In genomic region chr6:82647940-82648655, GRCm38 (mm10) we compare ENCODE assay signal across 23 mouse cellular contexts. TPM values are rescaled to one million over a fixed set of nuclear protein-coding genes. Genes with fewer than 3 reads are reported as not detected.
DNase-seq lines count a peak whose midpoint lies in the region; ATAC-seq and TF ChIP-seq lines count a peak whose summit lies in the region.
"Had no signal": no experiment of that assay in that cellular context is flagged by ENCODE, and none has a peak within 500 bp of the region (broad histone marks: within the 10 kb centered on the region; RNA-seq: fewer than 3 reads in every experiment).

No protein-coding gene starts in this region.

- H3K4me1 ChIP-seq in kidney, postnatal 0 days (replicated peaks; ENCODE audit: insufficient read depth, low read length), result 0 out of 2 replicates have a peak, but pooled peaks cover 5% of the 10 kb centered on the region
- H3K4me1 ChIP-seq in E14TG2a.4 (replicated peaks; ENCODE audit: low read depth, low read length), result peaks cover 46% of the 10 kb centered on the region

- DNase-seq in CD4-positive, CD25-positive, alpha-beta regulatory T cell, adult 2 months (ENCODE audit: low read depth, low spot score), result peak; percentile 35
- no peak for DNase-seq in kidney, postnatal 0 days (ENCODE audit: low spot score)
- DNase-seq in kidney, adult 8-10 months, result no peak
- peak; percentile 83 for DNase-seq in fat pad, adult 2 months (ENCODE audit: extremely low read depth, low read depth, low spot score)
- no peak for DNase-seq in adrenal gland, adult 8-10 months
- no peak for DNase-seq in kidney, postnatal 25 days
- DNase-seq: adrenal gland, postnatal 36 days; cerebellum, adult 11-12 months; cerebellum, postnatal 36 days; gastrocnemius, postnatal 36 days; heart, postnatal 36 days; kidney, adult 9 months; kidney, postnatal 4 days had no signal

- WGBS in kidney, postnatal 0 days, result 97% methylated on average over 1 of the region's 1 CpGs

- H3K36me3 ChIP-seq in kidney, postnatal 0 days (ENCODE audit: insufficient read depth, low read length), result peaks cover 6% of the 10 kb centered on the region; the same call in 1 of the 2 replicates
- peaks cover 82% of the 10 kb centered on the region for H3K36me3 ChIP-seq in E14TG2a.4 (ENCODE audit: insufficient read depth, low read length)

- no peaks in the 10 kb centered on the region for H3K27me3 ChIP-seq in kidney, postnatal 0 days (ENCODE audit: insufficient read depth, low read length)
- no peaks in the 10 kb centered on the region for H3K27me3 ChIP-seq in E14TG2a.4 (ENCODE audit: insufficient read depth, low read length)
- H3K27me3 ChIP-seq: heart, embryonic 12.5 days; limb, embryonic 13.5 days; megakaryocyte, embryonic 14.5 days; Patski had no signal

- no peaks in the 10 kb centered on the region for H3K9me3 ChIP-seq in kidney, postnatal 0 days (replicated peaks; ENCODE audit: low read length)
- H3K9me3 ChIP-seq in E14TG2a.4 (ENCODE audit: low read length), result no peaks in the 10 kb centered on the region
- H3K9me3 ChIP-seq: embryonic facial prominence, embryonic 10.5 days; heart, embryonic 12.5 days; limb, embryonic 13.5 days; megakaryocyte, embryonic 14.5 days had no signal

- TF ChIP-seq CTCF in kidney, postnatal 0 days (IDR thresholded peaks at IDR 0.05; ENCODE audit: low read depth), result peak; percentile 26; the same call in 1 of the 2 replicates
- TF ChIP-seq CTCF in E14TG2a.4 (conservative IDR thresholded peaks at IDR 0.05; ENCODE audit: low read length), result peak; percentile 15; the same call in 1 of the 2 replicates

- H3K27ac ChIP-seq in kidney, postnatal 0 days, result no peak overlapping the region
- H3K27ac ChIP-seq: embryonic facial prominence, embryonic 10.5 days; limb, embryonic 13.5 days had no signal

- no peak overlapping the region for H3K9ac ChIP-seq in kidney, postnatal 0 days (ENCODE audit: low read depth, low read length)
- H3K9ac ChIP-seq: heart, embryonic 12.5 days; limb, embryonic 13.5 days had no signal

- no peak for ATAC-seq in CD4-positive, CD25-positive, alpha-beta regulatory T cell, adult 4 months
- no peak for ATAC-seq in kidney, postnatal 0 days (replicated peaks; ENCODE audit: low FRiP score, low read depth)
- ATAC-seq: forebrain, embryonic 14.5 days; hindbrain, embryonic 16.5 days; midbrain, embryonic 16.5 days; Patski had no signal

- no peak overlapping the region for H3K4me3 ChIP-seq in kidney, postnatal 0 days (replicated peaks; ENCODE audit: low read depth, low read length)
- no peak overlapping the region for H3K4me3 ChIP-seq in E14TG2a.4 (replicated peaks; ENCODE audit: low read length)
- H3K4me3 ChIP-seq: embryonic facial prominence, embryonic 10.5 days; heart, embryonic 12.5 days; limb, embryonic 13.5 days; megakaryocyte, embryonic 14.5 days had no signal

- no peak overlapping the region for H3K4me2 ChIP-seq in kidney, postnatal 0 days (ENCODE audit: low read length)
- H3K4me2 ChIP-seq: heart, embryonic 12.5 days; limb, embryonic 13.5 days had no signal

RNA-seq across cellular contexts. Expression of gene Pole4, which starts 57.1 kb away (rescaled TPM):
- polyA plus RNA-seq in CD4-positive, CD25-positive, alpha-beta regulatory T cell, adult 4 months (2017; shearing (Covaris generic)), result 10 to 100 TPM; 42.8 to 72.2 TPM
- polyA plus RNA-seq in kidney, postnatal 0 days (2015; fragmentation: Nextera tagmentation; extraction: Ambion mirVana), result 117 and 123 TPM in 2 replicates
- total RNA-seq in adrenal gland, adult 8-10 months (2022), result 10 to 100 TPM; 27.4 to 40.4 (median 32.5) TPM

Comparison
In these comparisons a context has a peak if more than half of its experiments do, and no peak if none do; other contexts are left out.
1. DNase-seq: peak in CD4-positive, CD25-positive, alpha-beta regulatory T cell, adult 2 months (single experiment) and fat pad, adult 2 months (single experiment); none in kidney, postnatal 0 days (single experiment), kidney, adult 8-10 months (0 of 2), adrenal gland, adult 8-10 months (single experiment) and kidney, postnatal 25 days (0 of 2).